Mouse (Mus musculus) neural tube, embryonic 11.5 days (tissue): ENCODE results near the gene Ccdc54. TPM values are rescaled to one million over a fixed set of nuclear protein-coding genes. Genes with fewer than 3 reads are reported as not detected.

ENCODE experiments used
- ATAC-seq: fragments of 200-750 bp; cut with Nextera tagmentation; 2 replicates; pipeline ENCODE4 v1.8.0; 2017; ENCODE audit warnings: moderate number of reproducible peaks, mild to moderate bottlenecking, moderate TSS enrichment, moderate library complexity; ENCODE audit not compliant: insufficient read depth, low FRiP score, low TSS enrichment
- DNase-seq: peaks from one replicate; pipeline ENCODE4 v3.0.0-alpha.2; 2015; ENCODE audit warnings: low spot score
- H3K27ac ChIP-seq: fragments of 300-500 bp; sonication (generic); 2 replicates; pipeline ENCODE4 v1.5.1; 2014; ENCODE audit warnings: low read depth, mild to moderate bottlenecking, low read length
- H3K27me3 ChIP-seq: fragments of 300-500 bp; sonication (generic); 2 replicates; pipeline ENCODE4 v1.6.1; 2014; ENCODE audit warnings: mild to moderate bottlenecking, low read length, mixed read lengths; ENCODE audit not compliant: control insufficient read depth, insufficient read depth
- H3K36me3 ChIP-seq: fragments of 300-500 bp; sonication (generic); 2 replicates; pipeline ENCODE4 v1.6.1; 2014; ENCODE audit warnings: mild to moderate bottlenecking, low read length, moderate library complexity, mixed read lengths; ENCODE audit not compliant: control insufficient read depth, insufficient read depth
- H3K4me1 ChIP-seq: fragments of 300-500 bp; sonication (generic); 2 replicates; pipeline ENCODE4 v1.6.1; 2014; ENCODE audit warnings: low read length, mixed read lengths; ENCODE audit not compliant: control insufficient read depth, insufficient read depth
- H3K4me2 ChIP-seq: fragments of 300-500 bp; sonication (generic); 2 replicates; pipeline ENCODE4 v1.6.1; 2014; ENCODE audit warnings: low read depth, mild to moderate bottlenecking, moderate library complexity
- H3K4me3 ChIP-seq: fragments of 300-500 bp; sonication (generic); 2 replicates; pipeline ENCODE4 v1.5.1; 2014; ENCODE audit warnings: low read depth, low read length
- H3K9ac ChIP-seq: fragments of 300-500 bp; sonication (generic); 2 replicates; pipeline ENCODE4 v1.6.1; 2014; ENCODE audit warnings: mild to moderate bottlenecking, low read length
- H3K9me3 ChIP-seq: fragments of 300-500 bp; sonication (generic); 2 replicates; pipeline ENCODE4 v1.6.1; 2016; ENCODE audit warnings: low read length; ENCODE audit not compliant: control insufficient read depth
- WGBS: fragments of 180-500 bp; shearing (Covaris S2); extraction: QIAGEN DNeasy Blood & Tissue Kit; methylation state at CpG from one replicate; pipeline ENCODE4 v1.1.7; 2014; 5-methylcytosine and 5-hydroxymethylcytosine counted together
- polyA plus RNA-seq: library from polyadenylated mRNA; unstranded; fragments of >200 nt; fragmentation: Nextera tagmentation; extraction: Ambion mirVana; gene quantifications from 2 replicates; pipeline ENCODE4 v1.2.1, GENCODE M21; 2014

The Ccdc54 gene
- polyA plus RNA-seq, 1 experiment from 2014 or later: not detected

DNA sequence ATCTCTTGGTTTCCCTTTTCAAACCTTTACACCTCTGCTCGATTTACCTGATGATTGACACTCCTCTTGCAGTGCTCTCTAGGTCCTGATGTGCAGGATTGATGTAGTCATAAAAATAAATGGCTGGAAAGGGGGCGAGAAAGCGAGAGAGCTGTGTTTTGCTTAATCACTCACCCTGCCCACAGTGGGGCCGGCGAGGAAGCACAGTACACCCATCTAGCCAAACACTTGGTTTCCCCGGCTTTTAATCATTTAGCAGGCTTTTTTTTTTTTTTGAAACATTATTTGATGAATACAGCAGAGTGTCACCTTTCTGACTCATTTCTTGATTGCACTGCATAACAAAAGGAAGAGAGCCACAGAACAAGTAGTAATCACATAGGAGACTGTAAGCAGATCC is 5.7 kb upstream of the Ccdc54 start:
- no peak overlapping the region for H3K4me3 ChIP-seq
- no peak overlapping the region for H3K27ac ChIP-seq
- H3K4me2 ChIP-seq: no peak overlapping the region
- H3K9ac ChIP-seq: no peak overlapping the region
- ATAC-seq (no peak), DNase-seq (no peak)
- H3K36me3 ChIP-seq: no peaks in the 10 kb centered on the region
- H3K4me1 ChIP-seq: no peaks in the 10 kb centered on the region
- H3K9me3 ChIP-seq: no peaks in the 10 kb centered on the region
- 77% methylated on average over 6 of the region's 6 CpGs for WGBS
- H3K27me3 ChIP-seq: no peaks in the 10 kb centered on the region

DNA sequence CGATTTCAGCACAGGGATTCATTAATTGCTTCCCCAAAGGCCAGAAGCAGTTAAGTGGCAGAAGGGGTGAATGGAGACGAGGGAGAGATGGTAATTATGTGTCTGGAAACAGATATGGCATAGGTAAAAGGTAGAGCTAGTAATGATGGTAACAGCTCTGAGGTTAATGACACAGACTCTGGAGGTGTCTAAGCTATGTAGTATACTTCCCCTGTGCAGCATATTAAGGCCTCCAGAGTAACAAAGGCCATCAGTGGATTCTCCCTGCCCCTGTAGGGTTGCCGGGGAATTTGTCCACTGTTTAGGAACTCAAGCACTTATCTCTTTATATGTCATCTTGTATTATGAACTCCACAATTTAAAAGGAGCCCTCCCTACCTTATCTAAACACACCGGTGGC is 5.2 kb upstream of the Ccdc54 start:
- WGBS: 84% methylated on average over 4 of the region's 4 CpGs
- Histone ChIP-seq H3K4me3 (no peak overlapping the region), H3K4me1 (no peaks in the 10 kb centered on the region), H3K36me3 (no peaks in the 10 kb centered on the region), H3K9me3 (no peaks in the 10 kb centered on the region), H3K4me2 (no peak overlapping the region), H3K9ac (no peak overlapping the region), H3K27ac (no peak overlapping the region), H3K27me3 (no peaks in the 10 kb centered on the region)
- no peak for ATAC-seq
- no peak for DNase-seq

GRCm38 (mm10) chr16:50594876-50595275 is 3.9 kb upstream of the Ccdc54 start:
- H3K4me2 ChIP-seq: no peak overlapping the region
- no peaks in the 10 kb centered on the region for H3K9me3 ChIP-seq
- DNase-seq (no peak), ATAC-seq (no peak)
- H3K27me3 ChIP-seq: no peaks in the 10 kb centered on the region
- H3K4me1 ChIP-seq: no peaks in the 10 kb centered on the region
- 76% methylated on average over 1 of the region's 1 CpGs for WGBS
- no peak overlapping the region for H3K9ac ChIP-seq
- no peaks in the 10 kb centered on the region for H3K36me3 ChIP-seq
- H3K27ac ChIP-seq: no peak overlapping the region
- no peak overlapping the region for H3K4me3 ChIP-seq

DNA sequence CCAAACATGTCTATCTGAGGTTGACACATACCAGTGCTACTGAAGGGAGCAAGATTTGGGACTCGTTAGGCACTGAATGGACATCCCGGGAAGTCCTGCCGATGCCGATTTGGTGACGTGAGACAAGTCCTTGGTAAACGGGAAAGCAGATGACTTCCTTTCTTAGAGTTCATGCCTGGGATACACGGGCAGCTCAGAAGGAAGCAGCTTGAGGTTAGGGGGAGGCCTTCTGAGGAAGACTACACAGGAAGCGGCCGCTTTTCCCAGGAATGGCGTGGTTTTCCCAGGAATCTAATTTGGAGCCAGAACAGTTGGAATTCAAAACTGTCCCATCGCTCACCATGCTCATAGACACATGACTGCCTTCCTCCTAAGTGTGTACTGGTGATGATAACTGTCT is 2.4 kb upstream of the Ccdc54 start:
- no peaks in the 10 kb centered on the region for H3K4me1 ChIP-seq
- H3K36me3 ChIP-seq: no peaks in the 10 kb centered on the region
- H3K4me3 ChIP-seq: no peak overlapping the region
- no peak overlapping the region for H3K9ac ChIP-seq
- DNase-seq (no peak), ATAC-seq (no peak)
- no peaks in the 10 kb centered on the region for H3K27me3 ChIP-seq
- H3K4me2 ChIP-seq: no peak overlapping the region
- H3K27ac ChIP-seq: no peak overlapping the region
- H3K9me3 ChIP-seq: no peaks in the 10 kb centered on the region
- 87% methylated on average over 11 of the region's 11 CpGs for WGBS

- Histone ChIP-seq H3K27ac (no peak overlapping the region), H3K4me1 (no peaks in the 10 kb centered on the region), H3K4me2 (no peak overlapping the region), H3K36me3 (no peaks in the 10 kb centered on the region), H3K27me3 (no peaks in the 10 kb centered on the region), H3K9ac (no peak overlapping the region), H3K9me3 (no peaks in the 10 kb centered on the region), H3K4me3 (no peak overlapping the region)
- DNase-seq: no peak
- whole genome bisulfite sequencing: 85% methylated on average over 11 of the region's 11 CpGs
- no peak for ATAC-seq
Observed at GRCm38 (mm10) chr16:50589574-50590151, 1.3 kb downstream of the Ccdc54 start.

- DNase-seq (no peak), ATAC-seq (no peak)
- H3K4me2 ChIP-seq: no peak overlapping the region
- H3K27me3 ChIP-seq: no peaks in the 10 kb centered on the region
- H3K4me3 ChIP-seq: no peak overlapping the region
- H3K4me1 ChIP-seq: no peaks in the 10 kb centered on the region
- WGBS: 72% methylated on average over 1 of the region's 1 CpGs
- no peak overlapping the region for H3K9ac ChIP-seq
- H3K27ac ChIP-seq: no peak overlapping the region
- H3K9me3 ChIP-seq: no peaks in the 10 kb centered on the region
- no peaks in the 10 kb centered on the region for H3K36me3 ChIP-seq
Observed at GRCm38 (mm10) chr16:50588191-50588590, 2.8 kb downstream of the Ccdc54 start.

GRCm38 (mm10) chr16:50587139-50587538 is 3.8 kb downstream of the Ccdc54 start:
- H3K9ac ChIP-seq: no peak overlapping the region

GRCm38 (mm10) chr16:50578361-50578760 is 12.6 kb downstream of the Ccdc54 start:
- no peak for DNase-seq
- no peak overlapping the region for H3K4me2 ChIP-seq
- H3K4me3 ChIP-seq: no peak overlapping the region
- no peaks in the 10 kb centered on the region for H3K36me3 ChIP-seq
- no peaks in the 10 kb centered on the region for H3K9me3 ChIP-seq
- H3K4me1 ChIP-seq: no peaks in the 10 kb centered on the region
- WGBS: 84% methylated on average over 6 of the region's 6 CpGs
- H3K9ac ChIP-seq: no peak overlapping the region
- no peak for ATAC-seq
- no peaks in the 10 kb centered on the region for H3K27me3 ChIP-seq
- no peak overlapping the region for H3K27ac ChIP-seq

More at GRCm38 (mm10) chr16:50587139-50587538, 3.8 kb downstream of the Ccdc54 start:
- H3K4me1 ChIP-seq: no peaks in the 10 kb centered on the region
- H3K27me3 ChIP-seq: no peaks in the 10 kb centered on the region
- DNase-seq (no peak), ATAC-seq (no peak)
- no peaks in the 10 kb centered on the region for H3K36me3 ChIP-seq
- H3K9me3 ChIP-seq: no peaks in the 10 kb centered on the region
- H3K4me2 ChIP-seq: no peak overlapping the region
- no peak overlapping the region for H3K4me3 ChIP-seq
- 88% methylated on average over 7 of the region's 7 CpGs for WGBS
- no peak overlapping the region for H3K27ac ChIP-seq

- DNase-seq (no peak), ATAC-seq (no peak)
Observed at GRCm38 (mm10) chr16:50572557-50572956, 18.4 kb downstream of the Ccdc54 start.

More at GRCm38 (mm10) chr16:50572557-50572956, 18.4 kb downstream of the Ccdc54 start:
- no peak overlapping the region for H3K9ac ChIP-seq
- no peaks in the 10 kb centered on the region for H3K36me3 ChIP-seq
- H3K9me3 ChIP-seq: no peaks in the 10 kb centered on the region
- no peak overlapping the region for H3K4me2 ChIP-seq
- no peaks in the 10 kb centered on the region for H3K27me3 ChIP-seq
- H3K4me1 ChIP-seq: no peaks in the 10 kb centered on the region
- WGBS: 79% methylated on average over 13 of the region's 13 CpGs
- no peak overlapping the region for H3K4me3 ChIP-seq
- H3K27ac ChIP-seq: no peak overlapping the region
